Mouse (Mus musculus) right cerebral cortex, postnatal 25 days (tissue): Measurements from ENCODE around the gene Cirbp.

Experiments used
- DNase-seq: peaks from one replicate; pipeline ENCODE4 v3.0.0; 2022

Cirbp gene

DNA sequence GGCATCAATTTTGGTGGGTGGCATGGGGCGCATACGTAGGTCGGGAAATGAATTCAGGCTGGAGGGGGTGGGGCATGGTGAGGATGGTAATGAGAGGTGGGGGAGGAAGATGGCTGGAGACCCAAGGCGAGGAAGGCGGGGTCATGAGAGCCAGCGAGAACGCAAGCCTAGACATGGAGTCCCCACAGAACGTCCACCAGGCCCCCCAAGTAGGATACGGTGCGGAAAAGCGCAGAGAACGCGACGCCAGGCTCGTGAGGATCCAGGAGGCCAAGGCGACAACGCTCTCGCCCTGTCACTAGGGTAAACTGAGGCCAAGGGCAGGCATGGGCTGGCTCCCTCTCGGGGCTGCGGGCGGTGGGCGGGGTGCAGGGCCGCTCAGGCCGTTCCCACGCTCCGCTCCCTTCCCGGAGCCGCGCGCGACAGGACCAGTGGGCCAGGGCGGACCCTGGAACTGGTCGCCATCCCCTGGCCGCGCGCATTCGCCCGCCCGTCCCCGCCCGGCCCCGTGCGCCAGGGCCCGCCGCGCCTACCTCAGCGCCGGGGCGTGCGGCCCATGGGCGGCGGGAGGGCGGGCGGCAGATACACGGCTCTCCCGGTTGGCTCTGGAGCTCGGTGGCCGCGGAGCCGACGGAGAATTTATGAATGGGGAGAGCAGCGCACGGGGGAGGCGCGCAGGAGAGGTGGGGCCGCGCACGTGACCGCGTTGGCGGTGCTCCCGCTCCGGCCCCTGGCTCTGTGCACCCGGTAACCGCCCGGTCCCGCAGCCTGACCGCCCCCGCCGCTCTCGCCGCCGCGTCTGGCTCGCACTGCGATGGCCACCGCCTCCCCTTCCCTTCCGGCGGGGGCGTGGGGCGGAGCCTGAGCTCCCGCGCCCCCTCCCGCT lies 27.0 kb upstream of the Cirbp start, which contains the start of gene Atp5d:
Gene Atp5d (plus strand): TSS at position 80 of the 886 bp plus-strand sequence.
- peak; percentile 86 for DNase-seq

GRCm38 (mm10) chr10:80139439-80139775 lies 26.4 kb upstream of the Cirbp start:
- DNase-seq, result no peak

GRCm38 (mm10) chr10:80139975-80140665 lies 25.7 kb upstream of the Cirbp start:
- DNase-seq, result no peak

GRCm38 (mm10) chr10:80140666-80141035 lies 25.1 kb upstream of the Cirbp start, which contains the start of gene Cbarp:
TSS of gene Cbarp (minus strand) at chr10:80140835.
- no peak for DNase-seq

DNA sequence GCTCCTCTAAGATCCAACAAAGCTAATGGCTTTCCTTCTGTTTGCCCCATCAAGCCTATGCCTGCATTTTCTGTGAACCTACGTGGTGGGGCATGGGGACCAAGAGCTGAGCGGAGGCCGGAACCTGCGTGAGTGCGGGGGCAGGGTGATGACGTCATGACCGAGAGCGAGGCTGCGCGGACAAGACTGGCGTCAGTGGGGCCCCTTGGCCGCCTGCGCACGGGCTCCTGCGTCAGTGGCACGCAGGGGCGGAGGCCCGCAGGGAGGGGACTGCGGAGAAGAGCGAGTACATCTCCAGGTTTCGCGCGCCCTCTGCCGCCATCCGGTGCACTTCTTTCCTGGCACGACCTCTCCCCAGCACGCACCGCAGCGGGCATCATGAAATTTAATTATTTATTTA lies 24.5 kb upstream of the Cirbp start:
- peak; percentile 98 for DNase-seq

DNA sequence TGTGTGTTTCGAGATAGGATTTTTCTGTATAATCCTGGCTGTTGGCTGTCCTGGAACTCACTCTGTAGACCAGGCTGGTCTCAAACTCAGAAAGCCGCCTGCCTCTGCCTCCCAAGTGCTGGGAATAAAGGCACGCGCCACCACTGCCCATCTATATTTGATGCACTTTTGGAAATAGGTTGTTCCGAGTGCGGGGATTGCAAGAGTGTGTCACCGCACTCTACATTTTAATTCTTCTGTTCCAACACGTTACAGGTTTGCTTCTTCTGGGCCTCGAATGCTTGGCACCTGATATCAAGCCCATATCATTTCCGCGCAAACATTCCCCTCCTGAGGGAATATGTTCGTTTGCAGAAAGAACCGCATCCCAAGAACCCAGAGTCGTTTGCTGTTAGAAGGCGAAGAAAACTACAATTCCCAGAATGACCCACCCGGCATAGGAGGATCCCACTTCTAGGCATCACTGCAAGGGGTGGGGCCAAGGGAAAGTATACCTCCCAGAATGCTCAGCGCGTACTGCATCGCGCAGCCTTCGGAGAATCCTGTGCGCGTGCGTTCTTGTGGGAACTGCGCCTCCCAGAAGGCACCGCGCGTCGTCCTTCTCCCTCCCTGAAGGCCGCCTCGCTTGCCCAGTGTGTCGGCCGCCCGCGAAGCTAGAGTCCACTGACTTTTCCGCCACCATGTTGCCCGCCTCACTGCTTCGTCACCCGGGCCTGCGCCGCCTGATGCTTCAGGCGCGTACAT lies 23.8 kb upstream of the Cirbp start:
- DNase-seq, result peak; percentile 92

DNA sequence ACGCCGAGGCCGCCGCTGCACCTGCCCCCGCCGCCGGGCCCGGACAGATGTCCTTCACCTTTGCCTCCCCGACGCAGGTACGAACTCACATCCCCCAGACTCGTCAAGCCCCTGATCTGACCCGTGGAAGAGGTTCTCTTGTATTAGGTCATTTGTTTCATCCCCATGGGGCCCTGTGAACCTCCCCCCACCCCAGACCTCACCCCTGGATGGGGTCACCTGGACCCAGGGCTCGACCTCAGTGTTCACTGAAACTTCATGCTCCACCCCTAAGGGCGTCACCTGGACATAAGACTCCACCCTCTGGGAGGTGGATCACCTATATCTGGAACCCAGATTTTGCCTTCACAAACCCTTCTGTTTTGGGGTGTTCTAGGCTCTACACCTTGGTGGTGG lies 23.3 kb upstream of the Cirbp start:
- DNase-seq, result no peak

DNA sequence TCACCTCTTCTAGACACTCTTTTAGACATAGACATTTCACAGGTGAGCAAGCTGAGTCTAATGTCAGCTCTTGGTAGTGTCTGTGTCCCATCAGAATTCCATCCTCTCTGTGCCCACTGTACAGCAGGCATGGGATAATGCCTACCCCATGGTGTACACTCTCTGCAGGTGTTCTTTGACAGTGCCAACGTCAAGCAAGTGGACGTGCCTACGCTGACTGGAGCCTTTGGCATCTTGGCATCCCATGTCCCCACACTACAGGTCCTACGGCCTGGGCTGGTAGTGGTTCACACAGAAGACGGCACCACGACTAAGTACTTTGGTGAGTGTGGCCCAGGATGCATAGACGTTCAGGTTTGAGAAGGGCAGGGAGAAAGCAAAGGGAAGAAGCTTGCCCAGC lies 22.1 kb upstream of the Cirbp start:
- DNase-seq, result no peak

- no peak for DNase-seq
These were observed 21.6 kb upstream of the Cirbp start for GRCm38 (mm10) chr10:80144159-80144558.

DNA sequence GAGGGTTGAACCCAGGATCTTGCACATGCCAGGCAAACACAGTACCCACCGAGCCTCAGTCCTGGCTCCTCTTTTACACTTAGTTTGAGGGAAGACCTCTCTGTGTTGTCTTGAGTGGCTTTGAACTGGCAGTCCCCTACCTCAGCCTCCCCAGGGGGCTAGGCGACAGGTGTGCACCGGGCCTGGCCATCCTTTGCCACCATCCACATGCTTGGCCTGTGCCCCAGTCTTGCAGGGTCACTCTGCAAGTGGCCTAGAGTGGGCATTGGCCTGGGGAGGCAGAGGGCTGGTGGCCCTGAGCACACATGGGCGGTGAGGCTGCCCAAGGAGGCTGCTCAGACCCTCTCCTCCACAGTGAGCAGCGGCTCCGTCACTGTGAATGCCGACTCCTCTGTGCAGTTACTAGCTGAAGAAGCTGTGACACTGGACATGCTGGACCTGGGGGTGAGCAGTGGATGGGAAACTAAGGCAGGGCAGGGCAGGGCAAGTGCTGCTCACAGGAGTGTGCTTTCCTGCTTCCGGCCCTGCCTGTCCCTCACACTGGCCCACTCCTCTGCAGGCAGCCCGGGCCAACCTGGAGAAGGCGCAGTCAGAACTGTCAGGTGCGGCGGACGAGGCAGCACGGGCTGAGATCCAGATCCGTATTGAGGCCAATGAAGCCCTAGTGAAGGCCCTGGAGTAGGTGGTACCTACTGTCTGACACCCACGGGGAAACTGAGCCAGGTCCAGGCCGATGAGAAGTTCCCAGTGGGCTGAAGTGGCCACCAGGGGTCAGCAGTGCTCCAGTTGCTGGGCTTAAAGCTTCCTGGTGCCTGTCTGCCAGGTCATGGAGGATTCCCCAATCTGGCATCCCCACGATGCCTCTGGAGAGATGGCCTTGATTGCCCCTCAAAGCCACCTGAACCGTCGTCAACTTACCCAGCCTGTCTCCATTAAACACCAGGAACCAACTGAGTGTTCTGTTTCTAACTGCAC lies 20.6 kb upstream of the Cirbp start:
- DNase-seq, result no peak

- DNase-seq, result no peak
These were observed 19.9 kb upstream of the Cirbp start for GRCm38 (mm10) chr10:80145896-80146295.

- DNase-seq, result no peak
These were observed 19.2 kb upstream of the Cirbp start for GRCm38 (mm10) chr10:80146568-80147011.

DNA sequence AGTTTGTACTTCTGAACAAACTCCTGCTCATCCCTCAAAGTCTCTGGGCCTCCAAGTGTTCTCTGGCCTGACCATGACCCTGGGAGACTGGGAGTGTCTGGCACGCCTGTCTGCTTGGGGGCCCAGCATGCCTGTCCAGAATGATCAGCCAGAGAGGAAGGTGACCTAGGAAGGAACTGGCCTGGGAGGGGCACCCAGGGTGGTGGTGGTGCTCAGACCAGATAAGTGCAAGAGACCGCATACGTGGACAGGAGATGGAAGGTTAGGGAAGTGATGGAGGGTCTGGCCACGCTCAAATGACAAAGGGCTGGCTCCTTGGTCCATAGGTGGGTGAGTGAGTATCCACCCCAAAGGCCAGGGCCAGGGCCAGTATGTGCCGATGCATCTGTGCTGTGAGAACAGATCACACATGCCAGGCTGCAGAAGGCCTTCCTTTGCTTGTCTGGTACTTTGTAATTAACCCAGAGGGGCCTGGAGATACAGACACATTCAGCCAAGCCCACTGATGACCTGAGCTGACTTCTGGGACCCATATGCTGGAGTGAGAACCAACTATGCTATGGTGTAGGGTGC lies 18.6 kb upstream of the Cirbp start:
- DNase-seq, result no peak

DNA sequence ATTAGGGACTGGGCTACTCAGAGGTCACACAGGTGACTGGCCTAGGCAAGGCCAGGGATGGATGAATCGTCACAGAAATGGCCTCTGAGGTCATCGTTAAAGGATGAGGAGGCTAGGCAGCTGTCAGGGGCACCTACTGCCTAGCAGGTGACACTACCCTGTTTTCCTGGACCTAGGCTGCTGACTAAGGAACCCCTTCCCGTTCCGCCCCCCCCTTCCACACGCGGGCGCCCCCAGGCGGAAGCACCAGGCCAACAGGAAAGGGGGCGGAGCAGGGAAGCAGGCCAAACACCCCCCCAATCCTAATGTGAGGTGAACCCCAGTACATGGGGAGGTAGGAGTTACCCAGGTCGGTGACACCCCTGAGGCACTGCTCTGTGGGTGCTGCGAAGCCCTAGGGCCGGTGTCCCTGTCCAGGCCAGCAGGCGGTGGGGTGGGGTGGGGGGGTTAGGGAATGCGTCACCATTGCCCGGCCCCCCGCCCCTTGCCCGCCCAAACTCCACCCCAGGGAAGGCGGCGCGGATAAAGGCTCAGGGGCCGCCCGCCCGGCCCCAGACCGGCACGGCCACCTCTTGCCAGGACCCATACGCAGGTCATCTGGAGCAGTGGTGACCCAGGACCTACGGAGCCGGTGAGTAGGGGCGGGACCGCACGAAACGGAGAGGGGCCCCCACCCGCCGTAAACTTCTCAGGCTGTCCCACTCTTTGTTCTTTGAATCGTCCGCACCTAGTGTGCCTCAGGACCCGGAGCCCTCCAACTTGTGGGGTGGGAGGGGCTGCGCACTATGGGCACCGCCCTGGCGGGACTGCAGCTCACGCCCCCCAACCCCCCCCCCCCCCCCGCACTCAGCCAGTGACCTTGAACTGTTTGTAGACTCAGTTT lies 17.8 kb upstream of the Cirbp start, which contains the start of gene Midn:
Gene Midn (plus strand): TSS at position 554 of the 883 bp plus-strand sequence.
- no peak for DNase-seq

- peak; percentile 94 for DNase-seq
These were observed 17.0 kb upstream of the Cirbp start for GRCm38 (mm10) chr10:80148610-80149290.

DNA sequence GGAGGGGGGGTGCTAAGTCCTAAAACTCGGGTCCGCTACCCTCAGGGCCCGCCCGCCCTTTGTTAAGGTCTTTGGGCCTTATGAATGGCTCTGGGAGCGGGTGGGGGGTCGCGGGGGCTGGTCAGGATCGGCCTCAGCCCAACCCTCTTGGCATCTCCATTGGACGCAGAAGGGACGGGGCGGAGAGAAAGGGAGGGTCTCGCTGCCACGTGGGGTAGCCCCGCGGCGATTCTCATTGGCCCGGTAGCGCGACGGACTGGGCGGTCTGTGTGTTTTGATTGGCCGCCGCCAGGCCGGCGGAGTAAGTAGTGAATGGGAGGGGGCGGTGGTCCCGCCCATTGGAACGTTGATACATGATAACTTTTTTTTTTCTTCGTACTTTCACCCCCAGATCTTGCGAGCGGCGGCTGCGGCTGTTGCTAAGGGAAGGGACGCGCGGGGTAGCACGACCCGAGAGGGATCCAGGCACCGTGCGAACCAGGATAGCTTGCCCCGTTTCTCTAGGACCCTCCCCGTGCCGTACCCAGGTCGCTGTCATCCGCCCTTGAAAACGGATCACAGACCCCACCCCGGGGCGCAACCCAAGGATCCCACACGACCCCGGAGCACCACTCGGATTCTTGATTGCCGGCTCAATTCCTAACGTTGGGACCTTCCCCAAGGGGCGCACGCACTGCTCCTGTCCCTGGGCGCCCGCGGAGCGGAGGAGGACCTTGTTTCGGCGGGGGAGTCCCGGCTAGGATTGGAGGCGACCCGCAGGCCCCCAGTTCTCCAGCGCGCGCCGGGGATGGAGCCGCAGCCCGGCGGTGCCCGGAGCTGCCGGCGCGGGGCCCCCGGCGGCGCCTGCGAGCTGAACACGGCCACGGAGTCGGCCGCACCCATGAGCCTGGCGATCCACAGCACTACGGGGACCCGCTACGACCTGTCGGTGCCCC lies 16.2 kb upstream of the Cirbp start:
- peak; percentile 99 for DNase-seq

DNA sequence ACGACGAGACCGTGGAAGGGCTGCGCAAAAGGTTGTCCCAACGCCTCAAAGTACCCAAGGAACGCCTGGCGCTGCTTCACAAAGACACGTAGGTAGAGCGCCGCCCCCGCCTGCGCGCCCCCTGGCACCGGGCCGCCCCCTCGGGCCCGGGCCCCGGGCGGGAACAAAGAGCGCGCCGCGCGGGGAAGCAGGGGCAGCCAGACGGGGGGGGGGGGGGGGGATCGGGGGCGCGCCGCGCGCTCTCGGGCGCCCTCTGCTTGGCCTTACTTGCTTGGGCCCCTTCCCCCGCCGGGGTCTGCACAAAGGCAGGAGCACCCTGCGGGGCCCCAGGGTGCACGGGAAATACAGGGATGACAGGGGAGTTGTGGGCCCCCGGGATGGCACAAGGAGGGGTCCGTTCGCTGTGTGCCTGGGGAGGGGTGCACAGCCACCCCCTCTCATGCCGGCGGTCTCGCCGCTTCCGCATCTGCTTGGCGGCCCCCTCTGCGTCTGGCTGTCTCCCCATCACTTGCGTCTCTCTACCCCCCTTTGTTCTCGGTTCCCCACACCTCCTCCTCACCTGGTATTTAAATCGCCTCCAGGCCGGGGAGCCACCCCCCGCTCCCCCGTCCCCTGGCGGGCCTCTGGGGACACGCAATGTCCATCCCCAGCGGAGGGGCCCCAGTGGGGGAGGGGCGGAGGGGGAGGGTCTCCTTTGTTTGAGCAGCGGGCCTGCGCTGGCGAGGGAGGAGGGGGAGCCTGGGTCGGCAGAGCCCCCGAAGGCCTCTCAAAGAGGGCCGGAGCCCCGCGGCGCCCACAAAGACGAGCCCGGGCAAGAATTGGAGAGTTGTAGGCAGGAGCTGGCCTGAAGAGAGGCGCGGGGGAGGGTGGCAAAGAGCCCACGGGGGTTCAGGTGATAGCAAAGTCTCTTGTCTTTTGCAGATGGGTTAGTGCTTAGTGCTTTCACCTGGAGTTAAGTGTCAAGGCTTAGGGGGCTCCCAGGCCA lies 15.3 kb upstream of the Cirbp start:
- no peak for DNase-seq
